Comparison of ENCODE assay signal across 8 mouse cellular contexts in the genomic region with DNA sequence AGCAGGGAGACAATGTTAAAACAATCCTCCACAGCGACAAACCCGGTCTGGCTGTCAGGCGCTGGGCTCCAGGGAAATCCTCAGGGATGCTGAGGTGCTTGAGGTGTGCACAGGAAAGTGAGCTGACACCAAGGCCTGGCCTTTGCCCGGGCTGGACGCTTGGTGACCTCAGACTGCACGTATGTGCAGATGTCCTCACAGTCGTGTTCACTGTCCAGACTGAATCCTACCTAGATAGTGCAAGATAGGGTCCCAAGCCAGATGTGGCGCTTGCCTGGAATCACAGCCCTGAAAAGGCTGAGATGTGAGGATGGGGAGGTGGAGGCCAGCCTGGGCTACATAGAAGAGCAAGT. TPM values are rescaled to one million over a fixed set of nuclear protein-coding genes. Genes with fewer than 3 reads are reported as not detected.
DNase-seq lines count a peak whose midpoint lies in the region; ATAC-seq lines count a peak whose summit lies in the region.

No protein-coding gene starts in this region.

- peak overlapping the region; percentile 90 for H3K4me2 ChIP-seq in lung, embryonic 16.5 days (ENCODE audit: low read depth, low read length)
- peak overlapping the region; percentile 94 for H3K4me2 ChIP-seq in limb, embryonic 15.5 days
- H3K4me2 ChIP-seq in stomach, embryonic 14.5 days (replicated peaks; ENCODE audit: low read depth, low read length): peak overlapping the region; percentile 91

- no peak for DNase-seq in lung, postnatal 25 days (ENCODE audit: low spot score)
- DNase-seq in embryo, embryonic 10.5 days (ENCODE audit: low spot score): no peak
- DNase-seq in left cerebral cortex, adult 11 months (ENCODE audit: low spot score): no peak
- DNase-seq in left cerebral cortex, postnatal 14 days (ENCODE audit: low spot score in 2 of 2): no peak

- no peaks in the 10 kb centered on the region for H3K27me3 ChIP-seq in lung, embryonic 16.5 days (ENCODE audit: control insufficient read depth, insufficient read depth, low read depth, low read length)
- no peaks in the 10 kb centered on the region for H3K27me3 ChIP-seq in limb, embryonic 15.5 days
- no peaks in the 10 kb centered on the region for H3K27me3 ChIP-seq in stomach, embryonic 14.5 days (ENCODE audit: control insufficient read depth, insufficient read depth, low read length)

- no peaks in the 10 kb centered on the region for H3K36me3 ChIP-seq in lung, embryonic 16.5 days (ENCODE audit: control insufficient read depth, insufficient read depth, low read length)
- H3K36me3 ChIP-seq in limb, embryonic 15.5 days: no peaks in the 10 kb centered on the region
- no peaks in the 10 kb centered on the region for H3K36me3 ChIP-seq in stomach, embryonic 14.5 days (ENCODE audit: control insufficient read depth, insufficient read depth, low read length)

- H3K27ac ChIP-seq in lung, embryonic 16.5 days (ENCODE audit: low read length): peak overlapping the region; percentile 65
- H3K27ac ChIP-seq in limb, embryonic 15.5 days: peak overlapping the region; percentile 76; the same call in 1 of the 2 replicates
- H3K27ac ChIP-seq in stomach, embryonic 14.5 days (ENCODE audit: low read length): no peak overlapping the region

- H3K4me1 ChIP-seq in lung, embryonic 16.5 days (replicated peaks; ENCODE audit: control insufficient read depth, insufficient read depth, low read length): peaks cover 9% of the 10 kb centered on the region
- peaks cover 6% of the 10 kb centered on the region for H3K4me1 ChIP-seq in limb, embryonic 15.5 days
- no peaks in the 10 kb centered on the region for H3K4me1 ChIP-seq in stomach, embryonic 14.5 days (ENCODE audit: control insufficient read depth, insufficient read depth, low read length)

- no peaks in the 10 kb centered on the region for H3K9me3 ChIP-seq in lung, embryonic 16.5 days (ENCODE audit: control insufficient read depth, low read length)
- H3K9me3 ChIP-seq in limb, embryonic 15.5 days: no peaks in the 10 kb centered on the region
- no peaks in the 10 kb centered on the region for H3K9me3 ChIP-seq in stomach, embryonic 14.5 days (ENCODE audit: control insufficient read depth, low read depth, low read length)

- ATAC-seq in lung, embryonic 16.5 days (ENCODE audit: low read depth): peak; percentile 40
- ATAC-seq in erythroid progenitor cell, adult 5-6 weeks (replicated peaks; ENCODE audit: low FRiP score, poor library complexity, severe bottlenecking): peak; percentile 48
- ATAC-seq in limb, embryonic 15.5 days (ENCODE audit: insufficient number of reproducible peaks, low FRiP score, low TSS enrichment, low read depth): peak; percentile 61; the same call in 1 of the 2 replicates
- ATAC-seq in stomach, embryonic 14.5 days (ENCODE audit: insufficient number of reproducible peaks, insufficient read depth, low FRiP score, low read depth): peak; percentile 71; the same call in 1 of the 2 replicates

- H3K9ac ChIP-seq in lung, embryonic 16.5 days (ENCODE audit: low read length): peak overlapping the region; percentile 89
- H3K9ac ChIP-seq in limb, embryonic 15.5 days: peak overlapping the region; percentile 61
- peak overlapping the region; percentile 87; the same call in 1 of the 2 replicates for H3K9ac ChIP-seq in stomach, embryonic 14.5 days (replicated peaks; ENCODE audit: low read depth, low read length)

- intact Hi-C loops in left cerebral cortex, postnatal 14 days (cut with DNase I): loop anchor here (5.0 kb wide), 1 partner anchor 262 kb away; no protein-coding TSS in a partner anchor

- peak overlapping the region; percentile 90 for H3K4me3 ChIP-seq in lung, embryonic 16.5 days (ENCODE audit: low read length)
- peak overlapping the region; percentile 72 for H3K4me3 ChIP-seq in limb, embryonic 15.5 days
- peak overlapping the region; percentile 91 for H3K4me3 ChIP-seq in stomach, embryonic 14.5 days (ENCODE audit: low read depth, low read length)

- 3% methylated on average over 8 of the region's 8 CpGs for whole genome bisulfite sequencing in lung, embryonic 16.5 days
- 3% methylated on average over 8 of the region's 8 CpGs for WGBS in limb, embryonic 15.5 days
- WGBS in stomach, embryonic 14.5 days: 1% methylated on average over 8 of the region's 8 CpGs

RNA-seq across cellular contexts. Expression of a gene that starts 0.4 kb away (rescaled TPM):
- 34.1 and 38.5 TPM in 2 replicates for polyA plus RNA-seq in lung, embryonic 16.5 days (2015; fragmentation: Nextera tagmentation; extraction: Ambion mirVana)
- total RNA-seq in erythroid progenitor cell, adult 5-6 weeks (2015; ENCODE audit: low replicate concordance): 6.1 and 7.1 TPM in 2 replicates
- 5.7 TPM in 1 of 2 replicates, not detected in the other for total RNA-seq in erythroid progenitor cell, adult 5-6 weeks (2017; ENCODE audit: low replicate concordance)
- 30.5 and 33.3 TPM in 2 replicates for polyA plus RNA-seq in limb, embryonic 15.5 days (2015; fragmentation: Nextera tagmentation; extraction: Ambion mirVana)
- polyA plus RNA-seq in stomach, embryonic 14.5 days (2014; fragmentation: Nextera tagmentation; extraction: Ambion mirVana): 49.5 and 50.6 TPM in 2 replicates
- total RNA-seq in left cerebral cortex, postnatal 14 days (2021): 10 to 100 TPM; 26.4 to 32.4 TPM

RNA-seq across cellular contexts. Expression of a gene that starts 21.7 kb away (rescaled TPM):
- 27.3 and 28.3 TPM in 2 replicates for polyA plus RNA-seq in lung, embryonic 16.5 days (2015; fragmentation: Nextera tagmentation; extraction: Ambion mirVana)
- 8.3 and 11.3 TPM in 2 replicates for total RNA-seq in erythroid progenitor cell, adult 5-6 weeks (2015; ENCODE audit: low replicate concordance)
- total RNA-seq in erythroid progenitor cell, adult 5-6 weeks (2017; ENCODE audit: low replicate concordance): 3.7 and 4.6 TPM in 2 replicates
- 28.1 and 30.5 TPM in 2 replicates for polyA plus RNA-seq in limb, embryonic 15.5 days (2015; fragmentation: Nextera tagmentation; extraction: Ambion mirVana)
- polyA plus RNA-seq in stomach, embryonic 14.5 days (2014; fragmentation: Nextera tagmentation; extraction: Ambion mirVana): 31.6 and 33.4 TPM in 2 replicates
- total RNA-seq in left cerebral cortex, postnatal 14 days (2021): 10 to 100 TPM; 30.8 to 31.2 TPM
